Mouse (Mus musculus) lung, adult 2 months (tissue): ENCODE data around the gene Ccrl2.

Experiments used
- CTCF ChIP-seq: fragments of 200-500 bp; IDR thresholded peaks from 2 replicates; pipeline ENCODE4 v1.5.1; 2011; ENCODE audit warnings: mild to moderate bottlenecking, low read length, control low read depth; ENCODE audit not compliant: insufficient read depth
- POLR2A ChIP-seq: fragments of 200-500 bp; IDR thresholded peaks from 2 replicates; pipeline ENCODE4 v1.6.1; 2011; ENCODE audit warnings: low read depth, mild to moderate bottlenecking, control low read depth, low read length, borderline replicate concordance; ENCODE audit errors: extremely low read depth

DNA sequence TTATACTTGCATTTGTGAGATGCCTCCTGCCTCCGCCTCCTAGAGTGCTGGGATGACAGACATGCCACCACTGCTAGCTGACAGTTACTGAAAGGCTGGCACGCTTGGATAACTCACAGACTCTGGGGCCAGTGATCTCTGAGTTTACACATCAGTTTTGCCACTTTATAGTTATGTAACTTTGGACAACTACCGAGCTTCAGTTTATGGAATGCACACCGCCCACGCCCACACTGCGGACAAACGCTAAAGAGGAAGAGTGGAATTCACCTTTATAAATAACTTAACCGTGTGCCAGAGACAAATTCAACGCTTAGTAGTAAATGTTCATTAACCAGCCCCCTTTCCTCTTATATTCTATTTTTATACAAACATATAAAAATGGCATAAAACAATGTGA lies 2.4 kb downstream of the Ccrl2 start:
- TF ChIP-seq CTCF (no peak), POLR2A (no peak)
